Mouse (Mus musculus) kidney, adult 18-20 months (tissue): ENCODE measurements around the gene Hist1h3d.
"Not testable (repeated sequence)": the region's sequence is repeated elsewhere in the genome, so short reads cannot be mapped to it uniquely, and the experiment has no call there.

ENCODE experiments used
- DNase-seq: peaks from one replicate; pipeline ENCODE4 v3.0.0; 2021

Gene Hist1h3d

DNA sequence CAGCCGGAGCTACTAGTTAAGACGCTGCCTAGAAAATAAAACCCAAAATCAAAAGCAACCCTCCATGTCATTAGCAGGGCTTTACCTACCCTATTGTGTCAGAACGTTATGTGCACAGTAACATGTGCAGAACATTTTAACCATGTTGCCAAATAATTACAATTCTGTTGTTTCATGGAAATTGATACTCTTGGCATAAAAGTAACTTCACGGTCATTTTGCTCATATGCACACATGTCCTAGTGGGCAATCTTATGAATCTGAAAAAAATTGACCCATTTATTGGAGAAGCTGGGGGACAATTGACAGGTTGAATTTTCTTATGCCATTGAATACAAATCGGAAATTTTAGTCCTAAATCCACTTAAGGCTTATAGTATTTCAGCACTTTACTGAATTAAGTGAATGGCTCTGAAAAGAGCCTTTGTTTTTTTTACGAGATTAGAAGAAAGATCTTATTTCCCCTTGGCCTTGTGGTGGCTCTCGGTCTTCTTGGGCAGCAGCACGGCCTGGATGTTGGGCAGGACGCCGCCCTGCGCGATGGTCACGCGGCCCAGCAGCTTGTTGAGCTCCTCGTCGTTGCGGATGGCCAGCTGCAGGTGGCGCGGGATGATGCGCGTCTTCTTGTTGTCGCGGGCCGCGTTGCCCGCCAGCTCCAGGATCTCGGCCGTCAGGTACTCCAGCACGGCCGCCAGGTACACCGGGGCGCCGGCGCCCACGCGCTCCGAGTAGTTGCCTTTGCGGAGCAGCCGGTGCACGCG is 5.1 kb upstream of the Hist1h3d start:
- not testable (repeated sequence) for DNase-seq

GRCm38 (mm10) chr13:23571022-23571503 is 4.5 kb upstream of the Hist1h3d start, which contains the start of the genes Hist1h2ae and Hist1h2bg:
TSS of gene Hist1h2ae (minus strand) at chr13:23571220.
TSS of gene Hist1h2bg (plus strand) at chr13:23571396.
- peak; percentile 58 for DNase-seq

GRCm38 (mm10) chr13:23571504-23572217 is 3.9 kb upstream of the Hist1h3d start:
- not testable (repeated sequence) for DNase-seq

- DNase-seq, result no peak
Observed at GRCm38 (mm10) chr13:23572218-23573033, 3.1 kb upstream of the Hist1h3d start.

DNA sequence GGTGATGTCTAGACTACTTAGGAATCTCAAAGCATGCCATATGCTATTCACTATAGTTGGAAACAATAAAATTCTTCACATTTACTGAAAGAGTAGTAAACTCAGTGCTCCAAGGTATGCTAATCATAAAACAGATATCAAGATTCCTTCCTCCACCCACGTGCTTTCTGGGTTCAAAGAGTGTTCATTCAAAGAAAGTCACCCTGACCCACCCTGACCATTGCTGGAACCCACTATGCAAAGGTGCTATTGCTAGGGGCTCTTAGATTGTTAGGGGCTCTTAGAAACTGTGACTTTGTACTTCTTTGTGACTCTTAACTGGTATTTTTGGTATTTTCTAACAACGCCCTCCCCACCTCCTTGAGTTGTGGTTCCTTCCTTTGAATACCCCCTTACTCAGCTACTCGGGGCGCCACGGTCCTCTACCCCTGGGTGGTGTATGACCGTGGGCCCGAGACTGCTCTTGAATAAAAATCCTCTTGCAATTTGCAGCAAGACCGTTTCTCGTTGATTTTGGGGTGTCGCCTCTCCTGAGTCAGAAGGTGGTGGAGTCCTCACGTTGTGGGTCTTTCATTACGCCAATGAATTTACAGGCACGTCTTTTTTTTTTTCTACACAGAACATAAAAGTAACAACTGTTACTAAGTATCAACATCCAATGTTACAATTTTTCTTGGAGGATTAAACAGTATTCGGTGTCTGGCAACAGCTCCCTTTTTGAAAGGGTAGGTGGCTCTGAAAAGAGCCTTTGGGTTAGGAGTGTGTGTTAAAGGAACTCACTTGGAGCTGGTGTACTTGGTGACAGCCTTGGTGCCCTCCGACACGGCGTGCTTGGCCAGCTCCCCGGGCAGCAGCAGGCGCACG is 2.3 kb upstream of the Hist1h3d start:
- not testable (repeated sequence) for DNase-seq

DNA sequence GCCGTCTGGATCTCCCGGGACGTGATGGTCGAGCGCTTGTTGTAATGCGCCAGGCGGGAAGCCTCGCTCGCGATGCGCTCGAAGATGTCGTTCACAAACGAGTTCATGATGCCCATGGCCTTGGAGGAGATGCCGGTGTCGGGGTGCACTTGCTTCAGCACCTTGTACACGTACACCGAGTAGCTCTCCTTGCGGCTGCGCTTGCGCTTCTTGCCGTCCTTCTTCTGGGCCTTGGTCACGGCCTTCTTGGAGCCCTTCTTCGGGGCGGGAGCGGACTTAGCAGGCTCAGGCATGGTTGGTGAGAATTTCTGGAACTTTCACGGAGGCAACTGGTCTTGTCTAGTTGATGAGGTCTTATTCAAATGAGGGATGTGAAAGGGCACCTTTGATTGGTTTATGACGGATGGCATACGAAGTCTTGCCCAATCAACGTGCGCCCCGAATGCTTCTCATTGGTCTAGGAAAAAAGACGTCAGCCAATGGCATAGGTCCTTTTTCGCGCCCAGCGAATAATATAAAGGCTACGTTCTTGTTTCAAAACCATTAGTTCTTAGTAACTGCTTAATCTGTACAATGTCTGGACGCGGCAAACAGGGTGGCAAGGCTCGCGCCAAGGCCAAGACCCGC is 1.6 kb upstream of the Hist1h3d start, which contains the start of the genes Hist1h2bf and Hist1h2ad:
TSS of gene Hist1h2bf (minus strand) at position 299 of the 627 bp plus-strand sequence.
TSS of gene Hist1h2ad (plus strand) at position 484 of the 627 bp plus-strand sequence.
- peak; percentile 68 for DNase-seq

GRCm38 (mm10) chr13:23574546-23575170 is 905 bp upstream of the Hist1h3d start:
- DNase-seq, result not testable (repeated sequence)

- DNase-seq, result not testable (repeated sequence)
Observed at GRCm38 (mm10) chr13:23575864-23576313, 326 bp downstream of the Hist1h3d start.

DNA sequence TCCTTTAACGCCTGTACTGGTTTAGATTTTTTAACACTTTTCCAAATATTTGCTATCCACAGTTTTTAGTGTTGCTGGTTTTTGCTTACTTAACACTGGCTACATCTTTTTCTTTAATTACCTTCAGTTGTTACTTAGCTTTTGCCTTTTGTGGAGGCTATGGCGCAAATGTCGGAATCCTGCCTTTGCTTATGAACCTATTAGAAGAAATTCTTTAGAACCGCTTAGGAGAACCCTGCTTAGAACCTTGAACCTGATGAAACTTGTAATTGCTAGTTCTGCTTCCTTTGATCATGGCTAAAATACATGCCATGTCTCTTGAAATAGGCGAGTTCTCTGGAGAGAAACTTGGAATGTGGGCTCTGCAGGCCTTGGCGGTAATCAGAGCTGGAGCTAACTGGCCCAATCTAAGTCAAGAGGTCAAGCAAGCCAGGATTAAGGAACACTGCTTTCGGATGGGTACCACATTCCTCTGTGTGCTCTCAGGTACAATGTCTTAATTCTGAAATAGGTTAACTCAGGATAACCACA is 853 bp downstream of the Hist1h3d start:
- DNase-seq, result no peak

DNA sequence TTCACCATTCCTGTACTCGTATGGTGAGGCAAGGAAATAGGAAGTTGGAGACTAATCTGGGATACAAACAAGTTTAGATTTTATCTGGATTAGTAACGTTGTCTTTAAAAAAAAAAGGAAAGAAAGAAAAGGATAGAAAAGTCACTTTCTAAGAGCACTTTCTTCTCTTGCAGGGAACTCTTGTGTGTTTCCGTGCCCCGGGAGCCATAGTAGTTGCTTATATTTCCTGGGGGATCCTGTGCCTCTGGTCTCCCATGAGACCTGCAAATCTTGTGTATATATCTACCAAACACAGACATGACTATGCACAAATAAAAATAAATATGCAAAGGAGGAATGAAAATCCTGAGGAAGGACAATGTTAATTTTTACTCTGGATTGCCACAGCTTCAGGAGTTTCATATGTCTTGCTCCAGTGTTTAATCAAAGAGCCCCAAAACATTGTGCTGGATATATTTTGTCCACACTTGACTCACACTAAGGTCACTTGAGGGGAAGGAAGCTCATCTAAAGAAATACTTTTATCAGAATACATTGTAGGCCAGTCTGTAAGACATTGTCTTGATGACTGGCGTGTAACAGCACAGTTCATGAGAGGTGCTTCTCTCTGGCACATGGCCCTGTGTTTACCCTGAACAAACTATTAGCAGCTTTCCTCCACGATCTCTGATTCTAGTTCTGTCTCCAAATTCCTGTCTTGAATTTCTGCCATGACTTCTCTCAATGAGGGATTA is 1.5 kb downstream of the Hist1h3d start:
- DNase-seq, result no peak

DNA sequence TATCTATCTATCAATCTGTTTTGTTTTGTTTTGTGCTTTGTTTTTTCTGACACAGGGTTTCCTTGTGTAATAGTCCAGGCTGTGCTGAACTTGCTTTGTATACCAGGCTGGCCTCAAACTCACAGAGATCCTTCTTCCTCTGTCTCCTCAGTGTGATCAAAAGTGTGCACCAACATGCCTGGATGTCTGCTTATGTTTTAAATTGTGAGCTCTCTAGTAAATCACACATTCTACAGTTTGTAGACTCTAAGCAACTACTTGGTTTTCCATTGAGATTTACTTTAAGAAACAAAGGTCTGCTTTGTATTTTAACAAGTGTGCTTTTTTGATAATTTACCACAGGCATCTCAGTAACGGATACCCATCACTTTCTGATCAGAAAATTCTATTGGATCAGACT is 2.3 kb downstream of the Hist1h3d start:
- DNase-seq, result no peak

- peak; percentile 95 for DNase-seq
Observed at GRCm38 (mm10) chr13:23581408-23582218, 6.0 kb downstream of the Hist1h3d start, which contains the start of gene Hist1h4d. TSS of gene Hist1h4d (plus strand) at chr13:23581598.

DNA sequence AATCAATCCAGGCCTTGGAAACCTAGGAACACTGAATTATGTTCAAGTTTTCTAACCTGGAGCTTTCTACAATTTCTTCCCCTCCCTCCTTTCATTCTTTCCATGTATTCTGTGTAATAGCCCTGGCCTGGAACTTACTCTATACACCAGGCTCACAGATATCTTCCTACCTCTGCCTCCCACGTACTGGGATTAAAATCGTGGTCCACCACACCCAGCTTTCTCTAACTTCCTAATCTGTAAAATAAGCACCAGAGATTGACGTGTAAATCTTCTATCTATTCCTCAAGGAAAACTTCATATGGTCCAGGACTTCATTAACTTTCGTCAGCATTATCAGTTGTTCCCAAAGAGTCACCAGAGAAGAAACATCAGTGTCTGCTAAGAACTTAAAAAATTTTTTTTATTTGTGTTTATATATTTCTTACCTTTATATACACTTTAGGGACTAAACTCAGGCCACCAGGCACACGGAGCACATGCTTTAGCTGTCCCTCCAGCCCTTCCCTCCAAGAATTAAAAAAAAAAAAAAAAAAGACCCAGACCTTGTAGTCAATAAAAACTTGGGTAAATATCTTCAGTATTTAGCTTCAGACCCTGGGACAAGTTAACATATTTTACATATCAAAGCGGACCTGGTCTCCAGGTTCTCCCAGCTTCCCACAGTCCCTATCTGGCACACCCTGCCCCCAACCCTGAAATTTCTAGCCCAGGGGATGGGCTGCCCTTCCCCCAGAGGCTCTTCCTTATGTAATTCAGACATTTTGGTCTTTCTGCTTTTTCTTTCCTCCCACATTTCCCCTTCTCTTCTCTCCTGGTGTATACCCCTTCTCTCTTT is 6.9 kb downstream of the Hist1h3d start:
- no peak for DNase-seq

- no peak for DNase-seq
Observed at GRCm38 (mm10) chr13:23583387-23584068, 8.0 kb downstream of the Hist1h3d start.

DNA sequence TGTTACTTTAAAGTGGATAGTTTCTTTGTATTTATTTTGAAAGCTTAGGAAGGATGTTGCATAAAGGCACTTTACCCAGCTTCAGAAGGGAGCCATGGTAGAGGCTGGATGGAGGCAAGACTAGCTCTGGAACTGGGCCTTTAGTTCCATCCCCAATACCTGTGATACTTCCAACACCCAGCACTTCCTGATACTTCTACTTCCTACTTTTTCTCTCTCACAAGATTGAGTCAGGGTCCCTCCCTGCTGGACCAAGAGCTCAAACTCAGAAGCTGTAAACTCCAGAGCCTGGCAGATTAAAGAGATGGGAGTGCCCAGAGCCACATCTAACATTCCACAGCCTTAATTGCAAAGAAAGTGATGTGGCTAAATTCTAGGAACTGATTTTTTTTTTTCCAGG is 8.8 kb downstream of the Hist1h3d start:
- DNase-seq, result no peak

- DNase-seq, result peak; percentile 68
Observed at GRCm38 (mm10) chr13:23585029-23585441, 9.5 kb downstream of the Hist1h3d start.
